Mouse (Mus musculus) left cerebral cortex, adult 9 months (tissue): Measurements from ENCODE around the gene Mad1l1.

Experiments used
- DNase-seq, 2 experiments: peaks; one replicate each; pipeline ENCODE4 v3.0.0; 2022; ENCODE audit warnings: low spot score in 2 of 2

Mad1l1 gene

DNA sequence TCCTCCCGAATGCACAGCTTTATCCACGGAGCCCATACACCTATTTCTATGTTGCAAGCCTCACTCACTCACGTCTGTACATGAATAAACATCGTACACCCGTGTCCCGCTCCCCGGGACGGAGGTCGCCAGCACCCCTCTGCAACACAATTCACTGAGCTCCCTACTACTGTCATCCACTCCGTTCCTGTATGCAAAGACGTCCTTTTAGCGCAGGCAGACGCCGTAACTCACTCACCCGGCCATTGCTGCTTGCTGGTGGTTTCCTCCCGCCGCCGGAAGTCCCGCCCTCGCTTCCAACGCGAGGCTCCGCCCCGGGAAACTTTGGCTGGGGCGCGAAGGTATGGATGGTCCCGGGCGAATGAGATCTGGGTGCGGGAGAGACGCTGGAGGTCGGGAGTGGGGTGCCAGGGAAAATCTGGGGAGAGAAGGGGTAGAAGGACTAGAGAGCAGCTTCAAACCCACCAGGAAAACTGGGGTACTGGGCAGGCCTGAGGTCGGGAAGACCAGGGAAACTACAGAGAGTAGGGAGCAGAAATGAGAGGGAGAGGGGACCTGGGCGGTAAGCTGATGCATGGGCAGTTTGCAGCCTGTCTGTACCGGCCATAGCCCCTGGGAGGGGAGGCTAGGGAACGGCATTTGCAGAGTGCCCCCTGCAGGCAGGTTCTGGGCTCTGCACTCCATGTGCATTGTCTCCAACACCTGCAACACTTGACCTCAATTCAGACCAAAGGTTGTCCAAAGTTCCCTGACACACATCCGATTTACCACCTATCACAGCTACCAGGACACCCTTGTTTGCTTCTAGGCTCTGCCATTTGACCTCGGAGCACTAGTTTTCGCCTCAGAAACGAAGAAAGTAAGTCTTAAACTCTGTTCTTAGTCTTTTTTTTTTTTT lies 10.5 kb upstream of the Mad1l1 start, which contains the start of gene Mrm2:
TSS of gene Mrm2 (minus strand) at position 284 of the 898 bp plus-strand sequence.
- peak in 1 of 2 experiments; percentile 78 for DNase-seq

DNA sequence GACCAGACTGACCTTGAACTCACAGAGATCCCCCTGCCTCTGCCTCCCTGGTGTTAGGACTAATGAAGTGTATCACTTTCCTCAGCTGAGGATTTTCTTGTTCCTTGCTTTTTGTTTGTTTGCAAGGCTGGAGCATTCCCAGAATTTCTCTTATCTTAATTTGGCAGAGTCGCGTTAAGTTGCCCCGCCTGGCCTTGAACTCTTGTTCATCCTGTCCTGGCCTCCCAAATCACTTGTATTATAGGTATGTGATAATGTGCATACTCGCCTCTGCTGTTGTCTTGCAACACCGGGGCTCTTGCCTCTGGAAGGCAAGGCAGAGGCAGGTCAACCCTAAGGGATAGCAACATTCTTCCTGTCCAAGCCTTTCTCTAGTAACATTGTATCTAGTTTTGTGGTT lies 2.7 kb upstream of the Mad1l1 start:
- no peak for DNase-seq

DNA sequence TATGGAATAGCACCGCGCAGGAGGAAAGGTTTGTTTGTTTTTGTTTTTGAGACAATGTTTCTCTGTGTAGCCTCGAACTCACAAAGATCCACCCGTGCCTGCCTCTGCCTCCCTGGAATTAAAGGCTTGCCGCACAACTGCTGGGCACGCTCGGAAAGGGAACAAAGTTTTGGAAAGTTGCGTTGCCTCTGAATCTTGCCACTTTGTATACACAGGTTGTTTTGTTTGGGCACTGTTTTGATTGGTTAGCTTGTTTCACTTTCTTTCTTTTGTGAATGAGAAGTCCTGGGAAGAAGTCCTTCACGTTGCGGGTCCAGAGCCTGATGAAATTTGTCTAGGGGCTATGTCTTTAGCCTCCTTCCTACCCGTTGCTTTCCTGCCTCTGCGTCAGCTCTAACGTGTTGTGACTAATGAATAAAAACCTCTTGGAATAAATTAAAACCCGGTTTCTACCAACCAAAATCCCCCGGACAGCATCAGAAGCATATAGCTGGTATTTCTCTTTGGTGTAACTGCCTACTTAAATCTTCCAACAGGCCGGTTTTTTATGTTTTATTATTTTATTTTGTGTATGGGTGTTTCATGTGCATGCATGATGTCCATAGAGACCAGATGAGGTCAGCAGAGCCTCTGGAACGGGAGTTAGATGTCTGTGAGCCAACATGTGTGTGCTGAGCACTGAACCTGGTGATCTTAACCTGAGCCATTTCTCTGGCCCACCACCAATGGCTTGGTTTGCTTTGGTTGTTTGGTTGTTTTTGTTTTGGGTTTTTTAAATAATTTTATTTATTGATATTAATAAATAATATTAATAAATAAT lies 614 bp upstream of the Mad1l1 start:
- no peak for DNase-seq

DNA sequence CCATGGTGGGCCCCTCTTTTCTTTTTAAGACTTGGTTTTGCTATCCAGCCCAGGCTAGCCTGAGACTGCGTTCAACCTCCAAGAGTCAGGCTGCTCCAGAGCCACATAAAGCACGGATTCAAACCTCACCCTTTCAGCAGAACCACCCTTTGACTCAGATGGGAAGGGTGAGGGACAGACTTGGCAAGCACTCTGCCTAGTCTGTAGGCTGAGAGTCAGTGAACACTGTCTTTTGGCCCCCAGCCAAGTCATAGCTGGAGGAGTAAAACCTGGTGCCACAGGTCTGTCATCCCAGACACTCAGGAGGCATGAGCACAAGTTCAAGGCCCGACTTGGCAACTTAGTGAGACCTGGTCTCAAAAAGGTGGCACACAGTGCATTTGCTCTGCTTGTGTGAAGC lies 4.6 kb downstream of the Mad1l1 start:
- DNase-seq: no peak

DNA sequence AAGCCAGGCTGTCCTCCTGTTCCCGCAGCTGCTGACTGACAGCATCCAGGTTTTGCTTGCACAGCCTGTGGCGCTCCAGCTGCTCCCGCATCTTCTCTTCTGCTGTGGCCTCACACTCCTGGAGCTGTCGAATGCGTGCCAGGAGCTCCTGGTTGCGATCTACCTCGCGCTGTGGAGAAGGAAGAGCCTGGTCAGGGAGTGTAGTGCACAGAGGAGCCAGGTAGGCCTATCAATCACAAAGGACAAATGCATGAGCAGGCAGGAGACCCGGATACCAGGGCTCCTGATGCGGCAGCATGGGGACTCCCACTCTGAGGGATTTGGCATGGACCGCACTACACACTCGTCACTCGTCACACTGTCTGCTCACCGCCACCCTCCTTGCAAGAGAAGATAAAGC lies 13.8 kb downstream of the Mad1l1 start:
- no peak for DNase-seq

DNA sequence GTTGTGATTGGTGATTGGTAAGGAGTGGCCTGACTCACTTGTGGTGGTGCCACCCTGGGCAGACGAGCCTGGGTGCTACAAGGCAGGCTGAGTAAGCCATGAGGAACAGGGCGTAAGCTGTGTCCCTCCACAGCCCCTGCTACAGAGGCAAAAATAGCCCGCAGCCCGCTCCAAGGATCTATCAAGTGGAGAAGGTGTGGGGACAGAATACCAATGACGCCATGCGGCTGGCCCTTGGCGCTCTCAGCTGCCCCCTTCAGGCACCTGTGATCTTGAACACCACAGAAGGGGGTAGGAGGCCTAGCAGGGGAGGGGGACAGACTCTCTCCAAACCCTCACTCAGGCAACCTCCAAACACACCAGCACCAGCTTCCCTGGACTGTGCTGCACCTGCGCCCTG lies 15.3 kb downstream of the Mad1l1 start:
- DNase-seq: no peak

DNA sequence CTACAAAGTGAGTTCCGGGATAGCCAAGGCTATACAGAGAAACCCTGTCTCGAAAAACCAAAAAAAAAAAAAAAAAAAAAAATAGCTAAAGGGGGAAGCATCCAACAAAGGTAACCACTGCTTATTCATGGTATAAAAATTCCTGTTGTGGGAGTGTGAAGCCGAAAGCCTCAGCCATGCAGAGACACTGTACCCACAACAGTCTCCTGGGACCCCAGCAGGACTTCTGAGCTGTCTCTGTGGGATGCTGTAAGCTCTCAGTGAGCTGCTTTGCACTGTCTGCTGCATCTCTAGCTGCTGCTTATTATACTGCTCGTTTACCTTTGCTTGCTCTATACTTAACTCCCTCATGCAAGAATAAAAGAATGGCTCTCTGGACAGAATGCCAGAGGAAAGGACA lies 23.1 kb downstream of the Mad1l1 start:
- no peak for DNase-seq

DNA sequence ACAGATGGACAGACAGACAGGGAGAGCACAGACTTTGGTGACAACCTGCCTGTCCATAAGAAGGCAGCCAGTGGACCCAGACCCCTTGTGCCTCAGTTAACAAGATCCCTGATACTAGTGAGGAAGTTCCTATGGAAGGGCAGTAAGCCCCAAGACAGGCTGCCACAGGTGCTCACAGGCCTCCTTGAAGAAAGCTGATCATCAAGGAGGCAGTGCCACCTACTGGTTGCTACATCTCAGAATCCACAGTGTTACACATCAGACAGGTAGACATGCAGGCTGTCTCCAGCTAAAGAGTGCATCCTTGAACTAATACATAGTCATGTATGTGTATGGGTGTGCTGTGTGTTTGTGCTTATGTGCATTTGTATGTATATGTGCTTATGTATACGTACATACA lies 29.2 kb downstream of the Mad1l1 start:
- peak; percentile 35 to 78 for DNase-seq

DNA sequence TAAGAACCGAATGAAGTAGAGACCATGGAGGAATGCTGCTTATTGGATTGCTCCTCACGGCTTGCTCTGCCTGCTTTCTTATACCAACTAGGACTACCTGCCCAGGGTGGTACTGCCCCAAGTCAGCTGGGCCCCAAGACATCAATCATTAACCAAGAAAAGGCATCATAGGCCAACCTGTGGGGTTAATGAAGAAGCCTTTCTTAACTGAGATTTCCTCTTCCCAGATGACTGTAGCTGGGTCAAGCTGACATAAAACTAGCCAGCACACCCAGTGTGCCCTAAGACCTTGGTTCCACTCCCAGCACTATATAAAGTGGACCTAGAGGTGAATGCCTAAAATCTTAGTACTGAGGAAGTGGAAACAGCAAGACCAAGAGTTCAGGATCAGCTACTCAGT lies 32.2 kb downstream of the Mad1l1 start:
- DNase-seq: no peak

DNA sequence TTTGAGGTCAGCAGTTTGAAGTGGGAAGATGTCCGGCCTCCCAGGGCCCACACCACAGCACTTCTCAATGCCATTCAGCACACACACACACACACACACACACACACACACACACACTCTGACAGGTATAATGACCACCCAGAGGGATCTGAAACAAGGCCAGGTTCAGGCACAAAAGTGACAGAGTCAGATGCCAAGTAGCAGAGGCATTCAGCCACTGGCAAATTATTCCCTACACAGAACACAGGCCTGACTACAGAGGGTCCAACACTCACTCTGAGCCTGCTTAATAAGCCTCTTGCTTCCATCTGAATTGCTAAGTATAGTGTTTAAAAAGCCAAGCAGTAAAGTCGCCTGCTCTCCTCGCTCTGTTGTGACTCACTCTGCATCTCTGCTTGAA lies 33.1 kb downstream of the Mad1l1 start:
- no peak for DNase-seq

DNA sequence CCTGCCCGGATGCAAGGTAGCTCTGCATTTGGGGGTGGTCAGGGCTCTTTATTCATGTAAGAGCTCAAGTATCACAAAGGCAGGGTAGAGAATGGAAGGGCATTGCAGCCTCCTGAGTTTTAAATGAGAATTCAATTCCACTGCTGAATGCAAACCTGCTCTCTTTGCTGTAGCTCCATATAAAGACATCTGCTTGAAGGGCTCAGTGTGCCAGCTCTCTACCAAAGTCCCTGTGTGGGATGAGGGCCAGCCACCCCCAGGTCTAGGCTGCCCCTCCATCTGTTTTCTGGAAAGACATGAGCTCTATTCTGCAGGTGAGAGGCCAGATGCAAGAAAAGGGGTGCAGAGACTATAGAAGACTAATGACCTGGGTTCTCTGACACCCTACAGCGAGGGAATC lies 36.6 kb downstream of the Mad1l1 start:
- no peak for DNase-seq

DNA sequence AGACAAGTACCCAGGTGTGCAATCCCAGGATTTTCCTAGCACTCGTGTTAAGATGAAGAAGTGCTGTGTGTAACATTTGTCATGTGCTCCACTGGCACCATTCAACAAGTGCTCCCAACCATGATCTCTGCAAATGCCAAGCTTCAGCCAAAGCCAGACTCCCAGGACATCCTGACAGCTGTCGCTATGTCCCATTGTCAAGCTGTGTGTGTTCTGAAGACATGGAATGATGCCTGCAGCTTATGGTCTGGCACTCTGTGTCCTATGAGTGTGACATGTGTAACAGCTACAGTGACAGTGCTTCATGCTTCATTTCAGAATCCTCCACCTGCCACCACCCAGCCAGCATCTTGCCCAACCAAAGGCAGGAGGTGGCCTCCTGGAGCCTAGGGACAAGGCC lies 37.3 kb downstream of the Mad1l1 start:
- no peak for DNase-seq

DNA sequence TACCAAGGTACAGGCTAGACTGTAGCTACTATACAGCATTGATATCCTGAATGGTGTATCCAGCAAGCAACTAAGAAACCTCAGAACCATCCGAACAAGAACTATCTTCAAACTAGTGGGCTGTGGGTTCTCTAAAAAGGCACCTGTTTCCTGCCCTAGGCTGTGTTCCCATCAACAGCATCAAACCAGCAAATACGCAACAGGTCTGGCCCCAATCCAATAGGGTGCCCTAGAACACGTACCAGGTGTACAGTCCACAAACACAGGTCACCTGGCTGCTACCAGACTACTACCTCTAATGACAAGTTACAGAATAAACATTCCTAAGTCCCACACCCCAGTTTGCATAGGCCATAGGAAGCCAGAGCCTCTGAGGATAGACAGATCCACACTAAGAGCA lies 38.5 kb downstream of the Mad1l1 start:
- DNase-seq: no peak

DNA sequence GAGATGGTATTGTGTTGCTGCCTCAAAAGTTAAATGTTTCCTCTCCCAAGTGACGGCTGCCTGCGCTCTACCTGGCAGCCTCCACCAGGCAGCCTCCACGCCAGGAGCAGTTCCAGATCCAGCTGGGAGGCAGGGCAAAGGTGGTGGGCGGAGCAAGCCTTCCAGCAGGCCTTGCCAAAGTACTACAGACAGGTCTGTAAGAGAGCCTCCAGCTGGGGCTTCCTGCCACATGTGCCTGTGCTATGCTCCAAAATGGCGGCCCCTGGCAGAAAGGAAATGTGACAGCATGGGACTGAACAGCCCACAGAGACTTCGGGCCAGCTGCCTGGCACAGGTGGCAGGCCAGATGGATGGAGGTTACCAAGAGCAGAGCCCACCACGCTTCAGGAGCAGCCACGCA lies 39.0 kb downstream of the Mad1l1 start:
- no peak for DNase-seq

DNA sequence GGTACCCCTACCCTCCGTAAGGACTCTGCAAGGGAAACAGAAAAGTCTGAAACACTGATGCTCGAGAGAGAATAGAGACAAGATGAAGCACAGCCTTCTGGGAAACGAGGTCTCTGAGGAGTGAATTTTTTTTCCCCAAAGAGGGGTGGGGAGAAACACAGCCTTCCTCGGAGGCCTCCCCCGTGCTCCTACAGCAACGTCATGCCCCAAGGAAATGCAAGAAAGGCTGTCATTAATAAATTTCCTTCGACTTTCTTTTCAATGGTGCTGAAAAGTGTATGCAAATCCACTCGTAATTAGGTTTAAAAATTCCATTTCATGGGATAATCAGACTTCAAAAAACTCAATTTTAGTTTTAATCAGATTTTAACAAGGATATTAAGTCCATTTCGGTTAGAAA lies 41.1 kb downstream of the Mad1l1 start:
- DNase-seq: no peak

DNA sequence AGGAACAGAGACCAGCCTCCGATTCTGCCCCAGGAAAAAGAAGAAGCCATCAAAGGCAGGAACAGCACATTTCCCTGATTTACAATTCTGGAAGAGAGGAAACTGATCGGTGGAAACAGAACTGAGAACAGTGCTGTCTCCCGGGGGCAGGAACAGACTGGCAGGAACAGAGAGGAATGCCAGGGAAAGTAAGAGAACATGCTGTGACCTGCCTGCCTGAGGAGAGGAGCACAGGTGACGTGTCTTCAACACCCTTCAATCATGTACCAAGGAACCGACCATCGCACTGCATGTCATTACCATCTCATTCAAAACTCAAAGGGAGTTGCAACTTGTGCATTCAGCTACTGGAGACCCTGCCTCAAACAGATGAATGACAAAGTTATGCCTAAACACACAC lies 44.6 kb downstream of the Mad1l1 start:
- no peak for DNase-seq

DNA sequence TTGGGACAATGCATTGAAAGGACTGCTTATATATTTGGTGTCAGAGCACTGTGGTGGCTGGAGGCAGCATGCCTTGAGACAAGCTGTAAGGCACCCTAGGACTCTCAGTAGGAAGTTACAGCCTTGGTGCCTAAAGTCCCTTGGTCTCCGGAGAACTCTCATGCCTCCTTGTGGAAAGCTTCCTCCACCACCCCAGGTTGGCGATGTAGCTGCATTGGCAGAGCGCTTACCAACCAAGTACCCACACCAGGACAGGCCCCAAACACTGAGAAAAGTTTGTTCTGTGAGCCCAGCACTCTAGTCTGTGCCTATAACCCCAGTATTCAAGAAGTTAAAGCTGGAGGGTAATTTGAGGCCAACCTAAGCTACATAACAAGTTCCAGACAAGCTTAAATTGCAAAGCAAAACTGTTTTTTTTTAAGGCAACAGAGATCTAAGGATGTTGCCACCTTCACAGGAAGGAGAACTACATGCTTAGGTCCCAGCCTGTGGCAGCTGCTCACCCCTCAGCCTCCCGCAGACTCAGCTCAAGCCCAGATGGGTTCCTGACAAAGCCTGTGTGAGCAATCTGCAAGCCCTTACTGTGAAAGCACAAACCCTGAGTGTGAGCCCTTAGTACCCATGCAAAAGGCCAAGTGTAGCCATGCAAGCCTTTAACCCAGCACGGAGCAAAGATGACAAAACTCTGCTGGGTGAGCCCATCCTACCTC lies 50.2 kb downstream of the Mad1l1 start:
- no peak for DNase-seq

DNA sequence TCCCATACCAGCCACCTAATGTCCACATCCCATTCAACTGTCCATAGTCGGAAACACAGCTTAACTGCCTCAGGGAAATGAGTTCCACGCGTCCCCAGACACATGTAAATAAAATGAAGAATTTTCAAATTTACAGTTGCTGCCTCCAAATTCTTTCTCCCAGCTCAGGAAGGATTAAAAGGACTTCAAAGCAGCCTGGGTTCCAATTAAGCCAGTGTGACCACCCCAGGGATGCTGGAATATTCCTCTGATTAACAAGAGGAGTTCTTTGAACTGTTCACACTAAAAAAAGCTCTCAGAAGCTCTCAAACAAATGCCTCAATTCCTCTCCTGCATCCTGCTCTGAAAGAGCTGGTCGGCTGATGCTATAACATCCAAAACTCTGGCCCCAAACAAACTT lies 53.0 kb downstream of the Mad1l1 start:
- DNase-seq: no peak

DNA sequence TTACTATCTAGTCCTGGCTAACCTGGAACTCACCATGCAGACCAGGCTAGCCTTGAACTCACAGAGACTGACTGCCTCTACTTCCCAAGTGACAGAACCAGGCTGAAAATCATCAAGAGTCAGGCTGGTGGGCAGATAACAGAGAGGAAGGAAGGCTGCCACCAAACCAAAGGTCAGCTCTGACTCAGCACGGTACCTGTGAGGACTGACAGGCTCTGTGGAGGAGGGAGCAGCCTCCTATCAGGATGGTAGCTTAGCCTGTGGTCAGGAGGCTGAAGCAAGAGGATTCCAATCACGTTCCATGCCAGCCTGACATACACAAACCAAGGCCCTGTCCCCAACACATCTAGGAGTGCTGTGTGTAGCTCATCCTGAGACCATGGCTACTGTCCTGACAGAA lies 54.3 kb downstream of the Mad1l1 start:
- DNase-seq: no peak

DNA sequence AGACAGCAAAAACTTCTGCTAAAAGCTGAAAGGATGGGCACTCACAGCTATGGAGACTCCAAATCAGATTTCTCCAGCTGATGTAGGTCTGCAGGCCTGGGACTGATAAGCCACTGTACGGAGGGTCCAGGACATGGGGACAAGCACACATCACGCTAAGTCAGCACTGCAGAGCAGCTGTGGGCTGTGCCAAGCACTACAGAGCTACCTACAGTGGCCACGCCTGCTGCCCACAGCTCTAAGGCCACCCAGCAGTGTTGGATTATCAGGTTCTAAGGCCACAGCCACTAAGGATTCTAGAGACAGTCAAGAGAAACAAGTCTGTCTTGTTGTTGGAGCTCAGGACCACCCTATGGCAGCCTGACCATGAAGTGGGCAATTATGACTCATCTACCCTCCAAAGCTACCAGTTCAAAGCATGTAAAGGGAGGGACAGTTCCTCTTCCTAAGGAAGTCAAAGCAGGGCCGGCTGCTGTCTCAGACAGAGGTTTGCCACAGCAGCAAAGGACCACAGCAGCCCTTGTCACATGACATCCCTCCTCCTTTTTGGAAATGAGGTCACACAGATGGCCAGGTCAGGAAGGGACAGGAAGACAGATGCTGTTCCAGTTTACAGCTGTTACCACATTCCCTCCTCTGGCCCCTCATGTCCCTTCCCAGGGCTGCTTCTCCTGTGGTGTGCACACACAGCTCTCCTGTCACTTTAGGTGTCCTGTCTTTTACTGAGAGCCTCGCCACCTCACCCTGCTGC lies 56.4 kb downstream of the Mad1l1 start:
- no peak for DNase-seq
